Mouse (Mus musculus): ENCODE data around the gene Mettl17.
"Not testable (repeated sequence)": the region's sequence is repeated elsewhere in the genome, so short reads cannot be mapped to it uniquely, and the experiment has no call there.

The Mettl17 gene

GRCm38 (mm10) chr14:51884598-51885331 lies at the start of gene Mettl17:
TSS of gene Mettl17 (plus strand) at chr14:51884842.
- peak; percentile 92 to 95 for DNase-seq (ENCODE audit: low read depth in 2 of 2, low spot score in 2 of 2)

- DNase-seq (ENCODE audit: low read depth in 2 of 2, low spot score in 2 of 2): not testable (repeated sequence)
These were observed 46.2 kb upstream of the Mettl17 start for GRCm38 (mm10) chr14:51838480-51838879.

GRCm38 (mm10) chr14:51842250-51842649 lies 42.4 kb upstream of the Mettl17 start:
- no peak for DNase-seq (ENCODE audit: low read depth in 2 of 2, low spot score in 2 of 2)

- no peak for DNase-seq (ENCODE audit: low read depth in 2 of 2, low spot score in 2 of 2)
These were observed 41.9 kb upstream of the Mettl17 start for GRCm38 (mm10) chr14:51842781-51843180.

- DNase-seq (ENCODE audit: low read depth in 2 of 2, low spot score in 2 of 2): no peak
These were observed 40.8 kb upstream of the Mettl17 start for GRCm38 (mm10) chr14:51843882-51844281.

GRCm38 (mm10) chr14:51846566-51846965 lies 38.1 kb upstream of the Mettl17 start:
- no peak for DNase-seq (ENCODE audit: low read depth in 2 of 2, low spot score in 2 of 2)

GRCm38 (mm10) chr14:51851006-51851405 lies 33.6 kb upstream of the Mettl17 start:
- DNase-seq (ENCODE audit: low read depth in 2 of 2, low spot score in 2 of 2): not testable (repeated sequence)

- DNase-seq (ENCODE audit: low read depth in 2 of 2, low spot score in 2 of 2): no peak
These were observed 31.2 kb upstream of the Mettl17 start, which contains the start of gene Ear6 for GRCm38 (mm10) chr14:51853399-51853798. TSS of gene Ear6 (plus strand) at chr14:51853699.

- not testable (repeated sequence) for DNase-seq (ENCODE audit: low read depth in 2 of 2, low spot score in 2 of 2)
These were observed 29.4 kb upstream of the Mettl17 start for GRCm38 (mm10) chr14:51855280-51855679.

GRCm38 (mm10) chr14:51863603-51864002 lies 21.0 kb upstream of the Mettl17 start:
- not testable (repeated sequence) for DNase-seq (ENCODE audit: low read depth in 2 of 2, low spot score in 2 of 2)

- no peak for DNase-seq (ENCODE audit: low read depth in 2 of 2, low spot score in 2 of 2)
These were observed 13.9 kb upstream of the Mettl17 start for GRCm38 (mm10) chr14:51870756-51871155.

- no peak for DNase-seq (ENCODE audit: low read depth in 2 of 2, low spot score in 2 of 2)
These were observed 12.9 kb upstream of the Mettl17 start for GRCm38 (mm10) chr14:51871741-51872140.

GRCm38 (mm10) chr14:51877517-51877916 lies 7.1 kb upstream of the Mettl17 start:
- no peak for DNase-seq (ENCODE audit: low read depth in 2 of 2, low spot score in 2 of 2)

- DNase-seq (ENCODE audit: low read depth in 2 of 2, low spot score in 2 of 2): peak; percentile 79 to 90
These were observed 1.1 kb upstream of the Mettl17 start for GRCm38 (mm10) chr14:51883527-51884030.

- DNase-seq (ENCODE audit: low read depth in 2 of 2, low spot score in 2 of 2): no peak
These were observed 554 bp upstream of the Mettl17 start for GRCm38 (mm10) chr14:51884031-51884544.

- no peak for DNase-seq (ENCODE audit: low read depth in 2 of 2, low spot score in 2 of 2)
These were observed 1.4 kb downstream of the Mettl17 start for GRCm38 (mm10) chr14:51886051-51886450.

GRCm38 (mm10) chr14:51889833-51890232 lies 5.2 kb downstream of the Mettl17 start:
- no peak for DNase-seq (ENCODE audit: low read depth in 2 of 2, low spot score in 2 of 2)

- no peak for DNase-seq (ENCODE audit: low read depth in 2 of 2, low spot score in 2 of 2)
These were observed 7.7 kb downstream of the Mettl17 start, which contains the start of gene Slc39a2 for GRCm38 (mm10) chr14:51892191-51892939. TSS of gene Slc39a2 (plus strand) at chr14:51892889.

- no peak for DNase-seq (ENCODE audit: low read depth in 2 of 2, low spot score in 2 of 2)
These were observed 8.6 kb downstream of the Mettl17 start for GRCm38 (mm10) chr14:51893094-51893794.

GRCm38 (mm10) chr14:51893809-51894208 lies 9.2 kb downstream of the Mettl17 start:
- DNase-seq (ENCODE audit: low read depth in 2 of 2, low spot score in 2 of 2): no peak

- no peak for DNase-seq (ENCODE audit: low read depth in 2 of 2, low spot score in 2 of 2)
These were observed 10.4 kb downstream of the Mettl17 start for GRCm38 (mm10) chr14:51895071-51895470.
